Mouse (Mus musculus) cortical plate, adult 2 months (tissue): ENCODE measurements around the gene Pigk.

Experiments
- CTCF ChIP-seq: fragments of 200-500 bp; IDR thresholded peaks from 2 replicates; pipeline ENCODE4 v1.5.1; 2011; ENCODE audit warnings: mild to moderate bottlenecking, control low read depth, low read length; ENCODE audit not compliant: insufficient read depth; ENCODE audit errors: extremely low read depth
- POLR2A ChIP-seq: fragments of 200-500 bp; IDR thresholded peaks from 2 replicates; pipeline ENCODE4 v1.6.1; 2011; ENCODE audit warnings: mild to moderate bottlenecking, low read length, control low read depth; ENCODE audit not compliant: insufficient read depth; ENCODE audit errors: extremely low read depth

- TF ChIP-seq POLR2A (no peak), CTCF (no peak)
These were observed 44.7 kb downstream of the Pigk start for GRCm38 (mm10) chr3:152758500-152759032.
